Mouse (Mus musculus): ENCODE results near the gene Dysf.

Dysf gene

GRCm38 (mm10) chr6:84111106-84111505, 102.7 kb downstream of the Dysf start:
- no peak for DNase-seq (ENCODE audit: low spot score)

GRCm38 (mm10) chr6:84119731-84120530, 111.5 kb downstream of the Dysf start:
- no peak for DNase-seq (ENCODE audit: low spot score)

- DNase-seq (ENCODE audit: low spot score): no peak
These were observed 116.2 kb downstream of the Dysf start for GRCm38 (mm10) chr6:84124609-84125008.

GRCm38 (mm10) chr6:84125101-84125500, 116.7 kb downstream of the Dysf start:
- DNase-seq (ENCODE audit: low spot score): no peak

- no peak for DNase-seq (ENCODE audit: low spot score)
These were observed 119.8 kb downstream of the Dysf start for GRCm38 (mm10) chr6:84128229-84128628.

- no peak for DNase-seq (ENCODE audit: low spot score)
These were observed 122.5 kb downstream of the Dysf start for GRCm38 (mm10) chr6:84130867-84131266.

- no peak for DNase-seq (ENCODE audit: low spot score)
These were observed 123.1 kb downstream of the Dysf start for GRCm38 (mm10) chr6:84131539-84131938.

GRCm38 (mm10) chr6:84133053-84133452, 124.7 kb downstream of the Dysf start:
- DNase-seq (ENCODE audit: low spot score): no peak

GRCm38 (mm10) chr6:84133996-84134721, 125.8 kb downstream of the Dysf start:
- no peak for DNase-seq (ENCODE audit: low spot score)

GRCm38 (mm10) chr6:84134722-84135394, 126.5 kb downstream of the Dysf start:
- DNase-seq (ENCODE audit: low spot score): peak; percentile 21

- DNase-seq (ENCODE audit: low spot score): no peak
These were observed 127.3 kb downstream of the Dysf start for GRCm38 (mm10) chr6:84135709-84136108.

GRCm38 (mm10) chr6:84136345-84136744, 128.0 kb downstream of the Dysf start:
- DNase-seq (ENCODE audit: low spot score): no peak

GRCm38 (mm10) chr6:84139932-84140331, 131.5 kb downstream of the Dysf start:
- no peak for DNase-seq (ENCODE audit: low spot score)

GRCm38 (mm10) chr6:84142481-84142880, 134.1 kb downstream of the Dysf start:
- no peak for DNase-seq (ENCODE audit: low spot score)

GRCm38 (mm10) chr6:84143328-84143727, 134.9 kb downstream of the Dysf start:
- no peak for DNase-seq (ENCODE audit: low spot score)

GRCm38 (mm10) chr6:84144393-84144792, 136.0 kb downstream of the Dysf start:
- no peak for DNase-seq (ENCODE audit: low spot score)

GRCm38 (mm10) chr6:84147206-84148004, 139.0 kb downstream of the Dysf start:
- DNase-seq (ENCODE audit: low spot score): no peak

- no peak for DNase-seq (ENCODE audit: low spot score)
These were observed 140.1 kb downstream of the Dysf start for GRCm38 (mm10) chr6:84148470-84148869.

- DNase-seq (ENCODE audit: low spot score): no peak
These were observed 146.1 kb downstream of the Dysf start for GRCm38 (mm10) chr6:84154508-84154907.

GRCm38 (mm10) chr6:84155765-84156164, 147.4 kb downstream of the Dysf start:
- DNase-seq (ENCODE audit: low spot score): no peak

- no peak for DNase-seq (ENCODE audit: low spot score)
These were observed 148.2 kb downstream of the Dysf start for GRCm38 (mm10) chr6:84156481-84157025.

- DNase-seq (ENCODE audit: low spot score): no peak
These were observed 150.7 kb downstream of the Dysf start for GRCm38 (mm10) chr6:84159046-84159445.

Measured in layer of hippocampus, adult 9-10 months (tissue).